Mouse (Mus musculus) lung, adult 18-20 months (tissue): ENCODE results near the gene Iglon5.

Experiments
- DNase-seq, 2 experiments: peaks; one replicate each; pipeline ENCODE4 v3.0.0; 2022; ENCODE audit warnings: mixed read lengths in 2 of 2

Gene Iglon5

DNA sequence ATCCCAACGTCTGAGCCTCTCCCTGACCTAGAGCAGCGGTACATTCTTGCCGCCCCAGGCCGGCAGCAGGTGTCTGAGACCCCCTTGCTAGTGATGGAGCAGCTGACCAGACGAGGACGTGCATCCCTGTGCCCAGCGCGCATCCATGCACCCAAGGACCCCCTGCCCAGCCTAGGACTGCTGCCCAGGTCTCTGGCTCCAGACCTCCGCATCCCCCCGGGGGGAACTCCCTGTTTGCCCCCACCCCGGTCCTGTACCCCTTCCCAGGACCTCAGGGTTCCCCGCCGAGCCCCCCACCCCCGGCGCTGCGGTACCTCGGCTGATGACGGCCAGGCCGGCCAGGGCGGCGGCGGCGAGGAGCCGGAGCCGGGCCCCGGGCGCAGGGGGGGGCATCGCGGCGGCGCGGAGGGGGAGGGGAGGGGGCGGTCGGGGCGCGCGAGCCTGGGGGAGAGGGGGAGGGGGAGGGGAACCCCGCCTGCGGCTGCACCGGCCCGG is at the start of gene Iglon5:
Gene Iglon5 (minus strand): TSS at position 445 of the 495 bp plus-strand sequence.
- DNase-seq, result no peak

DNA sequence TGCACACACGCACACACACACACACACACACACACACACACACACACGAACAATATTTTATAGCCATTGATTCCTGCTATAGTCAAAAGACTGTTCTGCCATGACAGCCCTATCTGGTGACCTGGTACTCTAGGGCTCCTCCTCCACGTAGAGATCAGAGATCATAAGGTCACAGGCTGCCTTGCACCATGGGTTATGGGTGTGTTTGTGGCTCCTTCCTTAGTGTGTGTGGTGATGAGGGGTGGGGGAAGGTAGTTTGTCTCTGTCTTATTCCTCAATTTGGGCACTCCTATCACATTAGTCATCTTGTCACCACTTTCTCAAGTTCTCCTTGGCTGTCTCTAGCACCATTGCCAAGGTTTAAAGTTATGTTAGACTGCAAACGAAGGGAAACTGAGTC is 48.6 kb upstream of the Iglon5 start:
- DNase-seq, result peak in 1 of 2 experiments; percentile 14

DNA sequence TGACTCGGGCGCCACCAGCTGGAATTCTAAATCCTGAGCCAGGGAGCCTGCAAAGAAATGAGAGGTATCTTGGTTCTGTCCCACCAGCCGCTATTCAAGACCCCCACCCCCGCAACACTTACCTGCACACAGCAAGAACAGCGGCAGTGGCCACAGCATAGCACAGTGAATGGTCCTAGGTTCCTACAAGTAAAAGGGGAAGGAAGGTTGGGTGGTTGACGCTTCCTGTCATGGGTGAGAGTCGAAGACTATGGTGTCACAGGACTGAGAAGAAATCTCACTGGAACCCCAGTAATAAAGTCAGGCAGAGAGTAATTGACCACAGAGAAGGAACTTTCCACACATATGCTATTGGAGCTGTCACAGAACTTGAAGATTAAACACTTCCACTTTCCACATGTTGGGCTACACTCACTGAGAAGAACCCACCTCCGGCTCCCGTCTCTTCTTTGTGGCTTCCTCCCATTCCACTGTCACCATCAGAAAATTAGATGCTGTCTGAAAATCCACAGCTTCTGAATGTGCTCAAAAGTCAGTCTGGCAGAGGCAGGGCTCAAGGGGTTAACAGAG is 43.1 kb upstream of the Iglon5 start:
- peak; percentile 21 to 27 for DNase-seq

DNA sequence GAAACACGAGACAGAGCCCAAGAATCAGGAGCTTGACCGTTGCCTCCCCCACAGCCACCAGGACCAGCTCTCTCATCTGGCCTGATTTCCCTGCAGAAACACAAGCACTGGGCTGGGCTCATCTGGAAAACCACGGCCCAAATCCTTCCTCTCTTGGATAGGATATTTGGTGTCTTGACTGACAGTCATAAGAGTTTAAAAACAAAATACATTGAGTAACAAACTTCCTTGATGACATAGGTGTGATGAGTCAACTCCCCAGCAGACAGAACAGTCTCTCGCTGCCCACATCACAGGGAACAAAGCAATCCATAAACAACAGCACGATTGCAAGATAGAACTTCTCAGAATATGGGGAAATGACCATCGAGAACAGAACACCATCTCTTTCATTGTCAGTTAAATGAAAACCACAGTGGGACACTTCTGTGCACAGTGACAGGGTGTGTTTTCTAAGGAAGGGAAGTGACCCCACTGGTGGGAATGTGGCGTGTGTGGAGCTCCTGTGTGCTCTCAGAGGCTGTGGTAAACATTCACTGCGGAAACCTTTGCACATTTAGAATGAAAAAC is 40.4 kb upstream of the Iglon5 start:
- peak; percentile 8 to 23 for DNase-seq

DNA sequence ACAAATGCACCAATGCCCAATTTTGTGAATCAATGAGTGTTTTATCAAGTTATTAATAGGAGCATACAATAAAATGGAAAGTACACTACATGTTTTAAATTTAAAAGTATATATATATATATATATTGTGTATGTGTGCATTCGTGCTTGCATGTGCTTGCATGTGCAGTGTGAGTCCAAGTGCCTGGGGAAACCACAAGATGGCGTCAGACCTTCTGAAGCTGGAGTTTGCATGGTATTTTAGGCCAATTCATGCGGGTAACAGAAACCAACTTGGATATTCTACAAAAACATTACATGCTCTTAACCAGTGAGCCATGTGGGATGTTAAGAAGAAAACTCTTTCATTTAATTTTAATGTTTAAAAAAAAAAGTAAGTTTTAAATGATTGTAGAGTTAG is 35.4 kb upstream of the Iglon5 start:
- DNase-seq, result no peak

DNA sequence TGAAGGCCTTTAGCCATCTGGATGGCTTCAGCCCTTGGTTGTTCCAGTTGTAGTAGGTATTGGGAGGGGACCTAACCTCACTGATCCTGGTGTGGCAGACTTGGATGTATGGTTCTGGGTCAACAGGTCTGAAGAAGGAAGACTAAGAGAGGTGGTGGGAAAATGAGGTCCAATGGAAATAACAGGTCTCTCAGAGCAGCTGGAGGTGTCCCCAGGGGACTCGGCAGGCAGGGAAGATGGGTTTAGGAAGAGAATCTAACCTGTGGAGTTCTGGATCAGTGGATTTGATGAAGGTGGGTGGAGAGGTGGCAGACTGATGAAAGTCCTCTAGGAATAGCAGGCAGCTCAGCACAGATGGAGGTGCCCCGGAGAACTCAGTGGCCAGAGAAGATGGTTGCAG is 32.9 kb upstream of the Iglon5 start:
- no peak for DNase-seq

DNA sequence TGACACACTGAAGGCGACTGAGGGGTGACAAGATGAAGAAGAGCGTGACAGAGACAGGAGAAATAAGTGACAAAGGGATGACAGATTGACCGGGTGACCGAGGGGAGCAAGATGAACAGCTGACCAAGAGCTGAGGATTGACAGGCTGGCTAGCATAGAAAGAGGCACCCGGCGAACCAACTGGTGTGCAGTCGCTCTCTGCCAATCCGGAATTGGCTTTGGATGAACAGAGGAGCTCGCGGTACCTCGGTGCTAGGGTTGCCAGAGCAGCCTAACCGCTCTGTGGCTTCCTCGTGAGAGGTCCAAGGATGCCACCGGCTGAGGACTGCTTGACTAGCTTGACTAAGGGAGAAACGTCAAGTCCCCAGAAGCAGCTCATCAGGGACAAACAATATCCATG is 28.5 kb upstream of the Iglon5 start:
- DNase-seq, result no peak

DNA sequence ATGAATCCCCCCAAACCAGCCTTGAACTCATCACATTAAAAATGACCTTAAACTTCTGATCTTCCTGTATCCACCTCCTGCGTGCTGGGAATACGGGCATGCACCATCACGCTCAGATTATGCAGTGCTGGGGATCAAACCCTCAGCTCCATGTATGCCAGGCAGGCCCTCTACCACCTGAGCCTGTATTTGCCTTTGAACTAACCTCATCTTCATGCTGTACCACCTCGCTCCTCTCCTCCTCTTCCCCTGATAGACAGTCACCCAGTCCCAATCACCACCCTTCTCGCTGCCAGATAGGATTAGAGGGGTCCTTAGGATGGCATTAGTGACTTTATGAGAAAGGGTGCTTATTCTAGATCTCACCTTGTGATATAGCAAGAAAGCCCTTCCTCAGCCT is 25.2 kb upstream of the Iglon5 start:
- no peak for DNase-seq

DNA sequence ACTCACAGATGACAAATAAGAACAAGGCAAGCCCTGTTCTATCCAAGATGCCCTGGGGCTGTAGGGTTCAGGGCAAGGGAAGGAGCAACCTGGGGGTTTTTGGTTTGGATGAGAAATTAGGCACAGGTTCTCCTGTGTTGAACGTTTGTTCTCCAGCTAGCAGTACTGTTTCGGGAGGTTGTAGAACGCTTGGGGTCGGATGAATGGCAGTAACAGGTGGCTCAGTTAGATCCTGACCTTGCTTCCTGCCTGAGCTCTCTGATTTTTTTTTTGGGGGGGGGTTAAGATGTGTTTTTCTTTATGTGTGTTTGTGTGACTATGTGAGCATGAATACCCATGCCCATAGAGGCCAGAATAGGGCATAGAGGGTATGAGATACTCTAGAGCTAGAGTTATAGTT is 22.6 kb upstream of the Iglon5 start:
- DNase-seq, result no peak

DNA sequence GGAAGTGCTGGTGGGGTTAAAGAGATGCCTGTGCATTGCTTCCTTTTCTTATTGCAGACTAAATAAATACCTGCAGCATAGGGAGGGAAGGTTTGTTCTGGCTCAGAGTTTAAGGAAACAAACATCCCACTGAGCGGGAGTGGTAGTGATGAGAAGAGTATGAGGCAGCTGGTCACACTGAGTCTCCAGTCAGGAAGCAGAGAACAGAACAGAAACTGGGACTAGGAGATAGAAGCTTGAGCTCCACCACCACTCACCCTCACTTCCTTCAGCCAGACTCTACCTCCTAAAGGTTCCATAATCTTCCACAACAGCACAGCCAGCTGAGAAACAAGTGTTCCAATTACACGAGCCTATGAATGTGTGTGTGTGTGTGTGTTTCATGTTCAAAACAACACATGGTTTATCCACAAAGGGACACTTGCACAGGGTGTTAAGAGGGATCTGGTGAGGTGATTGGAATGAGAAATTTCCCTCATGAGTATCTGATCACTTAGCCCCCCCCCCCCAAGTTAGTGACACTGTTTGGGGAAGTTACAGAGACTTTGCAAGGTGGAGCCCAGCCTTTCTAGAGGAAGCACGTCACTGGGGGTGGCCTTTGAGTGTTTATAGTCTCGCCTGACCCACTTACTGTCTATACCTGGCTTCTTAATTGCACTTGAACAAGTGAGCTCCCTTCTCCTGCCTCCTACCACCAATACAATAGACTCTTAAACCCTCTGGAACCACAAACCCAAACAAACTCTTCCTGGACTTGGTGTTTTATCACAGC is 22.0 kb upstream of the Iglon5 start:
- DNase-seq, result no peak

DNA sequence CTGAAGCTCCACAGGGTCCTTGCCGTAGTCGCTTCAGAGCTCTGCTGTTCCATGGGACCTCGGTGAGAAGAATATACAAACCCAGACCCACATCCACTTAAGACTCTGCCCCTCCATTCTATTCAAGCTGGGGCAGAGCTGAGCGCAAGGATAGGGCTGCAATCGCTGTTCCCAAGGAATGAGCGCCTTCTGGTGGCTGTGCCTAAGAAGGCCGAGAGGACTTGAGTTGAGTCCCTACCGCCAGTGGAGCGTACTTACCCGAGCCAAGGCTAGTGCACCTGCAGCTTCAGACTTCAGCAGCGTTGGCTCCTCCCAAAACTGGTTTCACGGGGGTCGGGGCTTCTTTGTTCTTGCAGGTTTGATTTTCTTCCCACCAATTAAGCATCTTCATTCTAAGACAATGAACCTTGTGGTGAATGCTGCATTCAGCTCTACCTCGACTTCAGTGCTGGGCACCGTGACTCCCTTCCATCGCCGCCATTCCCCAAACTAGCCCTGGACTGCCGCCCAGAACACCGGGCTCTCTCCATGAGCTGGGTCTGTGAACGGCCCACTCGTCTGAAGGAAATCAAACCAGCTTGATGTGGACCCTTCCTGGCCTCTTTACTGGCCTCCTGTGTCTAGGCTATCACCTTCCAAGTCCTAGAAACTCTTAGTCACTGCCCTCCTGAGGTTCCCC is 5.6 kb upstream of the Iglon5 start:
- DNase-seq, result peak; percentile 14 to 30

DNA sequence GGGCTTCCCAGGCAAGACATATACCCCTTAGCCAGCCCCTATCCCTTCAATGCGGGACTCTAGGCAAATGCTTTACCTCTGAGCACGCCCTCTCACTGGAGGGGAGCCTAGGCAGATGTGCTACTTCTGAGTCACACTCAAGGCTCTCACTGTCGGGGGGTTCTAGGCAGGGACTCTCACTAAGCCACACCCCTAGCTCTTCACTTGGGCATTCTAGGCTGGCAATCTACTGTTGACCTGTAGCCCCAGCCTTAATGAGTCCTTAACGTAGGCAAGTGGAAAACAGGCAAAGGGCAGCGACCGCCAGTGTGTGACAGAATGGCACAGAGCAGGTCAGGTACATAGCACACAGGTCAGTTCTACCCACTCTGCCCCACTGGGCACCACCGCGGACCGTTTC is 986 bp upstream of the Iglon5 start:
- no peak for DNase-seq

DNA sequence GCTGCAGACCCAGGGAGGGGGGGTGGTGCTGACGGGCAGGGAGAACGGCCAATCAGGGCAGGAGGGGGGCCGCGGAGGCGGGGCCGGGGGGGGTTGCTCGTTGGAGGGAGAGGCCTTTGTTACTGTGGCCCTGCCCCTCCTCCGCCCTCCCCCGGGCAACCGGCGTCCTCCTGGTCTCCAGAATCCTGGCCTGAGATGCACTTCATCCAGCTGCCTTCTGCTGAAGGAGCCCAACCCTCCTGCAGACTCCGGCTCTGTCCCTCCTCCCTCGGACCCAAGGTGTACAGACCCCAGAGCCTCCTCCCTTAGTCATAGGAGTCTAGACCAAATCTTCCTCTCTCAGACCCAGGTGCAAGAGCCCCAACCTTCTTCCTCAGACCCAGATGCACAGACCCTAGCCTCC is 308 bp upstream of the Iglon5 start:
- DNase-seq, result no peak

DNA sequence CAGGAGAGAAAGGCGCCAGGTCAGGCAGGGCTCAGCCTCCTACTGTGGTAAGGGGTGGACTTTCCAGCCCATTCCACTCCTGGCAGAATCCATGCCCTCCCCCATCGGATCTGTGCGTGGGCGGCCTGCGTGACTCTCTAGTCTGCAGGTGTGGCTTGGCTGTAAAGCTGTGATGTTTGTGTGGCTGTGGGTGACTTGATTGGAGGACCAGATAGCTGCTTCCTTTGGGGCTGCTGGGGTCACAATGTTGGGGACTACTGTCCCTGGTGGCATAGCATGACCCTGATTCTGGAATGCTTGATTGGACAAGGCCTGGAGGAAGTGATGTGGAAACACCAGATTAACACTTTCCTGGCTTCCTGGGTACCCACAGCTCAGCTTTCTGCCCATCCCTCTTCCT is 1.2 kb downstream of the Iglon5 start:
- no peak for DNase-seq

DNA sequence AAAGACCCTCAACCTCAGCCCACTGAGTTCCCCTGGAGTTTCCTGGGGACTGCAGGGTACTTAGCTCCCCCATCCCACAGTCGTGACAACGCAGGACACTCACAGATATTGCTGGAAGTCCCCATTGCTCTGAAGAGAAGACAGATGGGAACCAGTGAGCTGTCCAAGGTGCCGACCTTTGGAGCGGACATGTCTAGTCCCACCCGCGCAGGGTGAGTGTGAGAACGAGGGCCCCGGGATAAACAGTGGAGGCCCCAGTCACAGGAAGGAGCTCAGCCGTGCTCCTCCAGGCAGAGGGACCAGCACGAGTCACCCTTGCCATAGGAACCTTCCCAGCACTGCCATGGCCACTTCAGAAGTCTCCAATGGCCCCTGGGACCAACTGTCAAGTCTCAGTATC is 6.6 kb downstream of the Iglon5 start:
- no peak for DNase-seq

DNA sequence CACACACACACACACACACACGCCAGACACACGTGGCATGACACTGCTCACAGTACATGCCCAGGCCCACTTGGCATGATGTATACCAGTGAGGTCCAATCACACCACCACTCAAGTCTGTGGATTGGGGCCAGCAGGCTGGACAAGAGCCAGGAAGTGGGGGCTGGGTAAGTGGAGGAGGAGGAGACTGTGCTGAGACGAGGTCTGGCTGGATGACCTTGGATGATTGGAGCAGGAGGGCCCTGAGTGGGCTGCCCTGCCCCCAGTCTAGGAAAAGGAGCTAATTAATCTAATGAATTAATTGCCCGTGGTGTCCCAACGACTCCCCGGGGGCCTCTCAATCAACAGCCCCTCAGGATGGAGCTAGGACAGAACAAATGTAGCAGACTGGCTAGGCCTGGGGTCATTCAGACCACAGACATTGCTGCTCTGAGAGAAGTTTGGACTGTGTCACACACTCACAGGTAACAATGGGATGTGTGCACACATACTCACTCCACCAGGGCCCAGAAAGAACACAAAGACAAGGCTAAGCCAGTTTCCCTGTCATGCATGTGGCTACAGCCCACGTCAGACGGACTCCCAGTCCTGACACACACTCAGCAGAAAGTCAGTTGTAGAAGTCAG is 7.7 kb downstream of the Iglon5 start:
- DNase-seq, result no peak

DNA sequence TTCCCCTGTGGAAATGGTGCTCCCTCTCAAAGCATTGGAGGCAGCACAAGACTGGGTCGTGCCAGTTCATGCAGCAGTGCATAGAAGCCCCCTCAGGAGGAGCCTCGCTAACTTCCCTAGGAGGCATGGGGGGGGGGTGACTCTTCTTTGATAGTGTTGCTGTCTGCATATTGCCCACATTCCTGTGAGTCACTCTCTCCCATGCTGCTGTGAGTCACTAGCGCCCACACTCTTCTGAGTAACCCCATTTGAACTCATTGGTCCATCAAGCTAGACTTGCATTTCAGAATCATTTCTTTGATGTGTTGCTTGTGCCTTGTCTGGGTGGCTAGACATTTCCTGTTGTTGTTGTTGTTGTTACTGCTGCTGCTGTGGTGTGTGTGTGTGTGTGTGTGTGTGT is 8.7 kb downstream of the Iglon5 start:
- DNase-seq, result no peak

DNA sequence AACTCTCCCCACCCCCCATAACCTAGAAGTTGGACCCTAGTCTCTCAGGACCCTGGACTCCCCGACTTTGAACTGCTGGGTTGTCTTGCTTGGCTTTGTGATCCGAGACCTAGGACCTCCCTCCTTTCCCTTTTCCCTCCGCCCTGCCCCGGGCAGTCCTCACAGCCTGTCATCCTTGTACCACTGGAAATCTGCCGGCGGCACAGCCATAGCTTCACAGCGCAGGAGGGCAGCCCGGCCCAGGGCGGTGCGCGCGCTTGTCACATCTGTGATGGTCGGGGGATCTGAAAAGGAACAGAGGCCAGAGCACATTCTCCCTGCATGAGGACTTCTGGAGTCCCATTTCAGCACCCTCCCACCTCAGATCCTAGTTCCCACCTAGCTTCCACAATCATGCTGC is 13.5 kb downstream of the Iglon5 start:
- no peak for DNase-seq

DNA sequence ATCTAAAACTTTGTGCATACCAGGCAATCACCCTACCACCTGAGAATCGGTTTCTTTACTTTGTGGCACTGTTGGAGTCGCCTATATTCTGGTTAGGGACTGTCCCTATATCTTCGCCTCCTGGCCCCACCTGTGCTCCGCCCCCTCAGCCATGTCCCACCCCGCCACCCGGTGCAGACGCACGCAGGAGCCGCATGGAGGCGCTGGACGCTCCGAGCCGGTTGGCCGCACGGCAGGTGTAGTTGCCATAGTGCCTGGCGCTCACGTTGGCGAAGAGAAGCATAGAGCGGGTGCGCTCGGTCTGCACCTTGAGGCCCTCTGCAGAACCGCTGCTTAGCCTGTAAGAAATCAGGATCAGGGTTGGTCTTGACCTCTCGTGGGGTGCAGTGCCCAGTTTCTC is 14.2 kb downstream of the Iglon5 start:
- DNase-seq, result no peak

DNA sequence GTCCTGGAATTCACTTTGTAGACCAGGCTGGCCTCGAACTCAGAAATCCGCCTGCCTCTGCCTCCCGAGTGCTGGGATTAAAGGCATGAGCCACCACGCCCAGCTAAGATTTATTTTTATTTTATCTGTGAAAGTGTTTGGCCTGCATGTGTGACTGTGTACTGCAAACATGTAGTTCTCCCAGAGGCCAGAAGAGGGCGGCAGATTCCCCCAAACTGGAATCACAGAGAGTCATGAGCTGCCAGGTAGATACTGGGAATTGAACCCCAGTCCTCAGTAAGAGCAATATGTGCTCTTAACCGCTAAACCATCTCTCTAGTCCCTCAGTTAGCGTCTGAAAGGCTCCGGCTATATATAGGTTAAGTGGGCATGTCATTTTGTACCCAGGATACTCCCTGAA is 19.5 kb downstream of the Iglon5 start:
- no peak for DNase-seq

DNA sequence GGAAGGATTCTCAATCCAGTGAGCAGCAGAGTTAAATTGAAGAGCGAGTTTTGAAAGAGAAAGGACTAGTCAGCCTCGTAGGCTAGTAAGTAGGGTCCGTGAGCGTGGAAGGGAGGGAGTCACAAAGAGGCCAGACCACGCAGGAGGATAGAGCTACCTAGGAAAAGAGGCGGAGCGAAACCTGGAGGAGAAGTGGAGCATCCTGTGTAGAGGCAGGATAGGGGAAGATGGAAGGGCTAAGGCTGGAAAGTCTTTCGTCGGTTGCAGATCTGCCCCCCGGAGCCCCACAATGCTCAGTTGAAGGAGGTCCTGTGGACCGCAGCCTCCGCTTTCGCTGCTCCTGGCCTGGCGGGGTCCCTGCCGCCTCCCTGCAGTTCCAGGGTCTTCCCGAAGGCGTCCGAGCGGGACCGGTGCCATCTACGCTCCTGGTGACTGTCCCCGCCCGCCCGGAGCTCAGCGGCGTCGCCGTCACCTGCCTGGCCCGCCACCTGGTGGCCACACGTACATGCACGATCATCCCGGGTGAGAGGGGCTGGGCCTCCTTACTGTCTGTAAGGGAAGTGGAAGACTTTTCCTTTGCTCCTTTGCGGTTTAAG is 23.7 kb downstream of the Iglon5 start:
- peak; percentile 81 to 88 for DNase-seq

DNA sequence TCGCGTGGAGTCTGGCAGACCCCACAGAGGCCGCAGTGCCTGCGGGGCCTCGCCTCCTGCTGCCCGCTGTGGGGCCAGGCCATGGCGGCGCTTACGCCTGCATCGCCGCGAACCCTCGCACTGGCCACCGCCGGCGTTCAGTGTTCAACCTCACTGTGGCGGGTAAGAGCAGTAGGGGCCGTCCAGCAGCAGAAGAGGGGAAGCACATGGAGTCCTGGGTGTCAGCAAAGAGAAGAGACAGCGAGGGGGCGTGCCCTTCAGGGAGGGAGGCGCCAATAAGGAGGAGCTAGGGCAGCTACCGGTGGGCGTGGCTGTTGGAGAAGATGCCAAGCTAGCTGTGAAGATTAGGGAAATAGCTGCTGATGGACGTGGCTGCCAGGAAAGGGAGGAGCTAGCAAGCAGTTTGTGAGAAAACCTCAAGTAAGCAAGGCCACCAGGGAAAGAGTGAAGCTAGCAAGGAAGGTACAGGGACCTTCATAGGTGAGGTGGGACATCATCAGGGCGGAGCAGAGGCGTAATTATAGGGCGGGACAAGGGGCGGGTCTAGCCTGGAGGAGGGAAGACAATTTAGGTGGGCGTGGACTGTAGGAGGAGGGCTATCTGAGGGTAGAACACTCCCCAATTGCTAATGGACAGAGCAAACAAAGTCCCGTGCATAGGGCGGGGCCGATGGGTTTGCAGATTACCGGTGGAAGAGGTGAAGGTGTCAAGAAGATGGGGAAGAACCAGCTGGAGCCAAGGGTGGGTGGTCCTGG is 24.4 kb downstream of the Iglon5 start:
- peak; percentile 94 to 95 for DNase-seq
